Mouse (Mus musculus): ENCODE results near the gene Vav3.

DNA sequence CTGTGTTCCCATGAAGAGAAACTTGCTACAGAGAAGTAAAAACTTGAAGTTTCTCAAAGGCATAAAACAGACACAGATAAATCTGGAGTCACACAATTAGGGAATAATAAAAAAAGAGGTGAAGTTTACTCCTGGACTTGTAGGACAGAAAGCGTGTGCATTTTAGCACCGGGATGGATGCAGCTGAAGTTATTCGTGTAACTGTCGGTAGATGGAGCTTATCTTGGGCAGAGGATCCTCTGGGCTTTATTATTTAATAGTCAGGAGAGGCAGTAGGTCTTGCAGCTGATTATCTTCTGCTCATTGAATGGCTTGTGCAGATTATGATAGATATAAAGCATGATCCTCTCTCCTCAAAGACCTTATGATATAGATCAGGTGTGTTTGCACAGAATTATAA is 156.6 kb downstream of the Vav3 start:
- TF ChIP-seq CTCF (IDR thresholded peaks at IDR 0.05; ENCODE audit: control insufficient read depth, insufficient read depth, insufficient replicate concordance, low read depth, low read length), result no peak
- TF ChIP-seq POLR2A (IDR thresholded peaks at IDR 0.05; ENCODE audit: control insufficient read depth, low read depth, low read length), result no peak

Measured in testis, adult 2 months (tissue).